Mouse (Mus musculus) heart, adult 2 months (tissue): ENCODE data around the gene Prdm5.

ENCODE experiments used
- CTCF ChIP-seq: fragments of 200-600 bp; IDR thresholded peaks from 2 replicates; pipeline ENCODE4 v1.8.1; 2022; ENCODE audit warnings: antibody characterized with exemption, mild to moderate bottlenecking, moderate library complexity
- EP300 ChIP-seq: fragments of 200-500 bp; IDR thresholded peaks from 2 replicates; pipeline ENCODE4 v1.6.1; 2011; ENCODE audit warnings: low read depth, low read length, control low read depth; ENCODE audit not compliant: insufficient read depth
- POLR2A ChIP-seq: fragments of 200-500 bp; IDR thresholded peaks from 2 replicates; pipeline ENCODE4 v1.6.1; 2011; ENCODE audit warnings: mild to moderate bottlenecking, low read depth, low read length, control low read depth; ENCODE audit not compliant: insufficient read depth

- no peak for TF ChIP-seq CTCF
- no peak for TF ChIP-seq EP300
- no peak for TF ChIP-seq POLR2A
Observed at GRCm38 (mm10) chr6:65773566-65773965, 5.2 kb upstream of the Prdm5 start.
